Comparison of ENCODE assay signal across 7 mouse cellular contexts in genomic region chr12:105336421-105337289, GRCm38 (mm10). TPM values are rescaled to one million over a fixed set of nuclear protein-coding genes. Genes with fewer than 3 reads are reported as not detected.
DNase-seq lines count a peak whose midpoint lies in the region; ATAC-seq and TF ChIP-seq lines count a peak whose summit lies in the region.

No protein-coding gene starts in this region.

- DNase-seq in thymus, postnatal 4 days: peak; percentile 8
- no peak for DNase-seq in thymus, adult 2 months
- DNase-seq in embryo, embryonic 11.5 days (ENCODE audit: low read depth, low spot score): peak; percentile 50
- peak; percentile 91 for DNase-seq in hindbrain, postnatal 0 days (ENCODE audit: low spot score)
- peak; percentile 39 for DNase-seq in retina, postnatal 7 days (ENCODE audit: low read depth, low spot score)
- DNase-seq in MN1 (ENCODE audit: low spot score): no peak

- peak overlapping the region; percentile 66 for H3K9ac ChIP-seq in hindbrain, postnatal 0 days (replicated peaks; ENCODE audit: low read length)
- H3K9ac ChIP-seq in limb, embryonic 13.5 days: peak overlapping the region; percentile 65

- no peaks in the 10 kb centered on the region; the same call in 1 of the 2 replicates for H3K27me3 ChIP-seq in thymus, adult 2 months (ENCODE audit: control insufficient read depth, insufficient read depth, low read length)
- H3K27me3 ChIP-seq in hindbrain, postnatal 0 days (ENCODE audit: insufficient read depth, low read length): no peaks in the 10 kb centered on the region
- peaks cover 65% of the 10 kb centered on the region for H3K27me3 ChIP-seq in limb, embryonic 13.5 days

- peak; percentile 94 for ATAC-seq in hindbrain, postnatal 0 days
- peak; percentile 87 for ATAC-seq in limb, embryonic 13.5 days (ENCODE audit: low FRiP score, low read depth)

- no peak overlapping the region for H3K4me3 ChIP-seq in thymus, adult 2 months (ENCODE audit: control insufficient read depth, insufficient read depth, low read length)
- peak overlapping the region; percentile 66 for H3K4me3 ChIP-seq in hindbrain, postnatal 0 days (ENCODE audit: low read length)
- H3K4me3 ChIP-seq in limb, embryonic 13.5 days: peak overlapping the region; percentile 69

- H3K4me2 ChIP-seq in hindbrain, postnatal 0 days (ENCODE audit: low read depth, low read length): peak overlapping the region; percentile 90
- H3K4me2 ChIP-seq in limb, embryonic 13.5 days (replicated peaks): peak overlapping the region; percentile 99

- no peaks in the 10 kb centered on the region for H3K36me3 ChIP-seq in thymus, adult 2 months (ENCODE audit: control insufficient read depth, insufficient read depth, low read length)
- no peaks in the 10 kb centered on the region for H3K36me3 ChIP-seq in hindbrain, postnatal 0 days (ENCODE audit: insufficient read depth, low read length)
- H3K36me3 ChIP-seq in limb, embryonic 13.5 days: no peaks in the 10 kb centered on the region

- TF ChIP-seq POLR2A in thymus, adult 2 months (IDR thresholded peaks at IDR 0.05; ENCODE audit: control insufficient read depth, extremely low read depth, insufficient read depth, low read length, poor library complexity): no peak

- no peak for TF ChIP-seq CTCF in thymus, adult 2 months (IDR thresholded peaks at IDR 0.05; ENCODE audit: borderline replicate concordance, control insufficient read depth, extremely low read depth, insufficient read depth, low read length, poor library complexity)
- no peak for TF ChIP-seq CTCF in hindbrain, postnatal 0 days (IDR thresholded peaks at IDR 0.05; ENCODE audit: low read depth)

- 4% methylated on average over 77 of the region's 77 CpGs for WGBS in thymus, adult 2 months
- WGBS in hindbrain, postnatal 0 days: 3% methylated on average over 66 of the region's 77 CpGs
- WGBS in limb, embryonic 13.5 days: under 1% methylated on average over 68 of the region's 77 CpGs

- H3K4me1 ChIP-seq in thymus, adult 2 months (replicated peaks; ENCODE audit: control insufficient read depth, insufficient read depth, low read length): no peaks in the 10 kb centered on the region
- H3K4me1 ChIP-seq in hindbrain, postnatal 0 days (ENCODE audit: insufficient read depth, low read length): peaks cover 11% of the 10 kb centered on the region; the same call in 1 of the 2 replicates
- peaks cover 16% of the 10 kb centered on the region for H3K4me1 ChIP-seq in limb, embryonic 13.5 days

- H3K9me3 ChIP-seq in hindbrain, postnatal 0 days (ENCODE audit: low read length): no peaks in the 10 kb centered on the region
- no peaks in the 10 kb centered on the region for H3K9me3 ChIP-seq in limb, embryonic 13.5 days

- H3K27ac ChIP-seq in thymus, adult 2 months (ENCODE audit: control insufficient read depth, insufficient read depth, low read length): no peak overlapping the region
- peak overlapping the region; percentile 84 for H3K27ac ChIP-seq in hindbrain, postnatal 0 days
- H3K27ac ChIP-seq in limb, embryonic 13.5 days: no peak overlapping the region

RNA-seq across cellular contexts. Expression of gene Tunar, which starts 3.0 kb away (rescaled TPM):
- 0.05 TPM in 1 of 2 replicates, not detected in the other for polyA plus RNA-seq in thymus, adult 2 months (2012; rRNA removed)
- 29.5 and 29.6 TPM in 2 replicates for total RNA-seq in hindbrain, postnatal 0 days (2014; rRNA removed)
- polyA plus RNA-seq in hindbrain, postnatal 0 days (2015; fragmentation: Nextera tagmentation; extraction: Ambion mirVana): 13.8 and 18.3 TPM in 2 replicates
- polyA plus RNA-seq in limb, embryonic 13.5 days (2015; fragmentation: Nextera tagmentation; extraction: Ambion mirVana): 0.24 and 0.36 TPM in 2 replicates

Comparison
In these comparisons a context has a peak if more than half of its experiments do, and no peak if none do; other contexts are left out.
1. DNase-seq: peak in thymus, postnatal 4 days (single experiment), embryo, embryonic 11.5 days (single experiment), hindbrain, postnatal 0 days (single experiment) and retina, postnatal 7 days (single experiment); none in thymus, adult 2 months (single experiment) and MN1 (single experiment).
2. RNA of gene Tunar, which starts 3.0 kb away (polyA plus RNA-seq): 13.8 to 18.3 TPM in hindbrain, postnatal 0 days; 0.24 to 0.36 TPM in limb, embryonic 13.5 days and 0.05 TPM in thymus, adult 2 months; every median in the first group is over 10 times any median in the second.